Mouse (Mus musculus) left cerebral cortex, postnatal 4 days (tissue): Measurements from ENCODE around the gene Ank2. TPM values are rescaled to one million over a fixed set of nuclear protein-coding genes. Genes with fewer than 3 reads are reported as not detected.

Source experiments
- DNase-seq: peaks from one replicate; pipeline ENCODE4 v3.0.0-alpha.2; 2022
- intact Hi-C: fragments of 180-260 bp; cut with DNase I; formaldehyde crosslinking; loops from one replicate; pipeline ENCODE4 v1.15.1; 2025
- total RNA-seq, 2 experiments: library from RNA; stranded (reverse); gene quantifications; 2 replicates each; pipeline ENCODE4 v1.2.3; 2021

The Ank2 gene
- total RNA-seq, 2 experiments from 2014 or later, result 971 to 1,020 TPM

DNA sequence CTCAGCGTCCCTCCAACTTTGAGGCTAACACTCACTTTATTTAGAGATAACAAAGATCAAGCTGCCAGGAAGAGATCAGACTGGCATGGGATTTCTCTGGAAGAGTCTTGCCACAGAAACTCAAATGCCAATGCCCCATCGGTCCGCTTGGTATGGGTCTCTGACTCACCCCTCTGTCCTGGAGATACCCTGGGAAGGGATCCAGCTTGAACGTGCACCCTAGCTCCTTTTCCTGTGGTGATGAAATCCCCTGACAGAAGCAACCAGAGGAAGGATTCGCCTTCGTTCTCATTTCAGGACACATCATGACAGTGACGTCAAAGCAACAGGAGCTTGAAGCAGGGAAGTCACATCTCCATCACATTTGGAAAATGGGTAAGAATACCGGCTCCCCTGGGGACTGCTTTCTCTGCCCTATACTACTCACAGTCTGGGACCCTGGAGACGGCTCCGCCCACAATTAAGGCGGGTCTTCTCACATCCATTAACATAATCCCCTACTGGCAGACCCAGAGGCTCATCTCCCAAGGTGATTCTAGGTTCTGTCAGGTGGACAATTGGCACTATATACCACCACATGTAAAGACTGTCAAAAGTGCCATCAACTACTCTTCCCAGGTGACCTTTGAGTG lies 296.6 kb downstream of the Ank2 start:
- intact Hi-C loops, result no loop called here
- no peak for DNase-seq

- DNase-seq, result no peak
- intact Hi-C loops, result no loop called here
These were observed 298.4 kb downstream of the Ank2 start for GRCm38 (mm10) chr3:127200789-127201188.

DNA sequence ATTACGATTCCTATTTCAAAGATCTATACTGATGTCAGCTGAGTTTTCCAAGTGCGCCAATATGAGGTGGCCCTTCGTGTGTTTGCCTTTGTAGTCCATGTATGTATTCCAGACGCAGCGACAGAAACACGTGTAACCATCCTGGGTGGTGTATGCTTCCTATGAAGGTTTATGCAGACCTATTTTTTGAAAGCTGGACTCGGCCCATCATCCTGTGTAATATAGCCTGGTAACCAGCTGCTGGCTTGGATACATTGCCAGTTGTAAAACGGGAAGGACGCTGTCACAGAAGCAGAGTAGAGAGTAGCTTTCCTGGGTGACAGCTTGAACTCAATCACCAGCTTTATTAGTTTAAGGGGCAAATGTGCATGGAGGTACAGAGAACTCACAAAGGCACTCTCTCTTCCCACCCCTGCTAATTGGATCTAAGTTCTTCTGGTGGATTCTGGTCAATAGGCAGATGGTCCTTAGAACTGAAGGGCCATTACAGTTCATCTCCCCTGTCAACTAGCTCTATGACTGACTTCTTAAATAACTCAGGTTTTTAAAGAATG lies 300.0 kb downstream of the Ank2 start:
- DNase-seq, result no peak
- intact Hi-C loops, result no loop called here

DNA sequence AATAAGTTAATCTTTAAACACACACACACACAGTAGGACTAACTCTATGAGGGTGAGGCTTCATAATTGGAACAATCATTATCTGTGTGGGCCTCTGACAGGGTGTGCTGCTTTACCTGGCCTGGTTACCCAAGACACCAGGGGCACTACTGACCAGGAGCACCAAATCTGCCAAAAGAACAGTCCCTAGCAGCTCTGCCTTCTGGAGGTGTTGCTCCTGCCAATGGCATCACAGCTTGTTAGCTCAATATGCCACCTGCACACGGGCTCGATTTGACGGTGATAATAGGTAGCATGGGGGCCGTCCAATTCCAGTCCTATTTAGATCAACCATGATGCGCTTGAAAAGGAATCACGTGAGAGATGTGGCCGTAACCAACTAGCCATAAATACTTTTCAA lies 300.5 kb downstream of the Ank2 start:
- intact Hi-C loops, result no loop called here
- DNase-seq, result peak; percentile 40

DNA sequence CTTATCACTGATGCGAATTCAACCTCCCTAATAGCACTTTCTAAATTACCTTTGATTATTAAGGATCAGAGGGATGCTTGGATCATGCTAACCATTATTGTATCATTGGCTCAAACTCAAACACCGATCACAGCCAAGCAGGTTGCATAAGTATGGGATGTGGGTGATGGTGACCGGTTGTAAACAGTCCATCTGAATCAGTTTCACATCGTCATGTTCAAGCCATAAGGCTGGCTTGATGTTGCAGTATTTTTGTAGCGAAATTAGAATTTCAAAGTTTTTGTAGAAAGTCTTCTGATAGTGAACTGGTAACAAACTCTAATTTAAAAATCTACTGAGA lies 310.4 kb downstream of the Ank2 start:
- intact Hi-C loops, result loop anchor here (10.0 kb wide), 1 partner anchor 126 kb away; no protein-coding TSS in a partner anchor
- DNase-seq, result no peak

- DNase-seq, result no peak
- intact Hi-C loops, result loop anchor here (10.0 kb wide), 1 partner anchor 127 kb away; no protein-coding TSS in a partner anchor
These were observed 310.9 kb downstream of the Ank2 start for GRCm38 (mm10) chr3:127188086-127188788.

- no peak for DNase-seq
These were observed 312.1 kb downstream of the Ank2 start for GRCm38 (mm10) chr3:127187081-127187480.

GRCm38 (mm10) chr3:127186239-127186638 lies 312.9 kb downstream of the Ank2 start:
- intact Hi-C loops, result loop anchor here (10.0 kb wide), 1 partner anchor 129 kb away; no protein-coding TSS in a partner anchor
- DNase-seq, result no peak

More at GRCm38 (mm10) chr3:127187081-127187480, 312.1 kb downstream of the Ank2 start:
- intact Hi-C loops, result loop anchor here (10.0 kb wide), 1 partner anchor 128 kb away; no protein-coding TSS in a partner anchor

DNA sequence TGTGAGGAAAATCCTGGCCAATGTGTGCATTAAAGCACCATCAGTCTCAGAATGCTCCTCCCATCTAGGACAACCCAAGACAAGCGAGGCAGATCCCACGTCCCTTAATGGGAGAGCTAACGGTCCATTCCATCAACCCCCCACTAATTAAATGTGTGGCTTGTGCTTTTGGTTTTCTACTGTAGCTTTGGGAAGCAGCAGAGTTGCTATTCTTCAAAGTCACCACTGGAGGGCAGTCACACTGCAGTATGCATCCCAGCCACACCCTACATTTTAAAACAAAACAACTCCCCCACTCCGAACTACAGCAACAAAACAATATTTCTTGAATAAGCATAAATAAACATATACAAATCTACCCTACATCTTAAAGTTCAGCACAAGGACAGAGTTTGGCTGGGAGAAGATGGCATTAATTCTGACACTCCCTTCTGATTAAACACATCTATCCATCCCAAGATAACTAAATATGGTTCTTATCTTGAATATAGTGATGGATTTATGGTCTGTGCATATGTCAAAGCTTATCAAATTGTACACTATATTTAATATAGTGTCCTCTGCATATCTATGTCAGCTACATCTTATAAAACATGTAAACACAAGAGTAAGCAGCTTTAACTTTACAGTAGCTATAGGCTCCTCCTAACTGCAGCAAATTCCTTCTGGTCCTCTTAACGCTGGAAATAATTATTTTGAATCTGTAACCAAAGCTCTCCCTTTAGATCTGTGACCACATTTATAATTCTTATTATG lies 315.0 kb downstream of the Ank2 start:
- DNase-seq, result peak; percentile 6
- intact Hi-C loops, result loop anchor here (10.0 kb wide), 1 partner anchor 131 kb away; no protein-coding TSS in a partner anchor

DNA sequence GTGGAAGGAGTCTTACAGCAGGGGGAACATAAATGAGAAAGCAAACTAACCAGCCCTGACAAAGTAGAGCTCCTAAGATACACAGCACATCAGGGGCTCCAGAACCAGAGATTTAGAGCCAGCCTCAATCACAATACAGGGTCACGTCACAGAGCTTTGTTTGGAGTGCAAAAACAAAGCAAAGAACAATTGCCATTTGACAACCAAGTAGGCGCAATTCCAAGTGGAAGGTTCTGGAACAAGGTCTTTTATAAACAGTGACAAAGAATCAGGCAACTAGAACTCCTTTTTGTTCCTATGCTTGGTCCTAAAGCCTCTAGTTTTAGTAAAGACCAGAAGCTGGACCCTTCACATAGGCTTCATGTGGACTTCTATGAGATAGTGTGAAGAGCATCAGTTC lies 326.5 kb downstream of the Ank2 start:
- intact Hi-C loops, result no loop called here
- DNase-seq, result no peak

GRCm38 (mm10) chr3:127170246-127170645 lies 328.9 kb downstream of the Ank2 start:
- no peak for DNase-seq
- intact Hi-C loops, result no loop called here

DNA sequence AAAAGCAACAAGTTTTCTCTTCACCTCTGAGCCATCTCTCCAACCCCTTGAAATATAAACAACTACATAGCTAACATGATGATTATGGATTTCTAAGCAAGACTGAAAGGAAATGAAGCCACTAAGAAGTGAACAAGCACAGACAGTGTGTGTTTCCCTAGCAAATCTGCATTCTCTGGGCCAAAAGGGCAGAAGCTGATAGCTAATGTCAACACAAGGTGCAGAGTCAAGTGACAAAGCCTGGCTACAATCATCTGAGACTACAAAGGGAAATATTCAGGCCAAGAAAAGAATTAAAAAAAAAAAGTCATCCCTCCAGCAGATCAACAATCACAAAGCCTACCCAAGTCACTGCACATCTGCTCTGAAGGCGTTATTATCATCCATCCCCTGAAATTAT lies 330.0 kb downstream of the Ank2 start:
- no peak for DNase-seq
- intact Hi-C loops, result no loop called here

GRCm38 (mm10) chr3:127163749-127164148 lies 335.4 kb downstream of the Ank2 start:
- intact Hi-C loops, result no loop called here
- DNase-seq, result no peak

DNA sequence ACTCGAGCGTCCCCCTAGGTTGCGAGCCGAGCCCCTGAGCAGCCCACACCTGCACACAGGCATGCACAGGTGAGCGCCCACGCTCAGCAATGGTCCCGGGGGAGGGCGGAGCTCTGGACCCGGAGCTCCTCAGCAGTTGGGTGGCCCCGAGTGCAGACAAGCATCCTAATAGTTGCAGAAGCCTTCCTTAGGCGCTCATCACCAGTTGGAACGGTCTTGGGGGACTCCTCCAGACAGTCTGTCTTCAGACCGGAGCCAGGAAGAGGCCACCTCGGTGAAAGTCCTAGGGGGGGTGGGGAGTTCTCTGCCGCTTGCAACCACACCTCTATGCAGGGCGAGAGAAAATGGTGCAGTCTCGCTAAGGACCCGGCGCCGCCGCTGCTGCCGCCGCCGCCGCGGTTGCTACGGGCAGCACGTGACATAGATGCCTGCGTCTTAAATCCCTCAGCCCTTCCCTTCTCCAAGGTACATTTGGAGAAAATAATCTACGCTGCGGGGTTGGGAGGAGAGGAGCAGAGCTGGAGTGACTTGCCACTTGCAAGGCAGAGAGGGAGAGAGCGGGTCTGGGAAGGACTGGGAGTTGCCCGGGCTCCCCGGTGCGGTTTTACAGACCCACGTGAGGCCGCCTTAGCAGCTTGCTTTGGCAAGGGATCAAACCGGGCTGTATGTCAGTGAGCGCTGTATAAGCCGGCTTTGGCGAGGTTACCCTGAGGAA lies 337.0 kb downstream of the Ank2 start:
- intact Hi-C loops, result no loop called here
- DNase-seq, result peak; percentile 74

- intact Hi-C loops, result no loop called here
- no peak for DNase-seq
These were observed 337.9 kb downstream of the Ank2 start for GRCm38 (mm10) chr3:127161085-127161837.

- DNase-seq, result no peak
- intact Hi-C loops, result no loop called here
These were observed 341.4 kb downstream of the Ank2 start for GRCm38 (mm10) chr3:127157706-127158105.

- no peak for DNase-seq
- intact Hi-C loops, result no loop called here
These were observed 343.1 kb downstream of the Ank2 start for GRCm38 (mm10) chr3:127156080-127156479.

GRCm38 (mm10) chr3:127153861-127154260 lies 345.3 kb downstream of the Ank2 start:
- intact Hi-C loops, result no loop called here

GRCm38 (mm10) chr3:127153443-127153842 lies 345.7 kb downstream of the Ank2 start:
- no peak for DNase-seq
- intact Hi-C loops, result no loop called here

More at GRCm38 (mm10) chr3:127153861-127154260, 345.3 kb downstream of the Ank2 start:
- no peak for DNase-seq

GRCm38 (mm10) chr3:127148648-127149047 lies 350.5 kb downstream of the Ank2 start:
- intact Hi-C loops, result no loop called here
- DNase-seq, result no peak
